Mouse (Mus musculus) ovary, adult 18-20 months (tissue): ENCODE measurements at regions not wholly inside any gene's neighbourhood (a gene's known extent, or its start where the extent isn't known, plus 50 kb on each side); places are given as distances from the start of the nearest gene placed in this dataset.

ENCODE experiments used
- DNase-seq: peaks from one replicate; pipeline ENCODE4 v3.0.0; 2022; ENCODE audit warnings: low spot score, mixed read lengths

- DNase-seq: no peak
These were observed 270.7 kb upstream of the Rgmb start for GRCm38 (mm10) chr17:16101548-16101947.

GRCm38 (mm10) chr17:16092952-16093351 is 262.1 kb upstream of the Rgmb start:
- DNase-seq: no peak

GRCm38 (mm10) chr17:16089619-16090280 is 258.9 kb upstream of the Rgmb start:
- DNase-seq: no peak

- no peak for DNase-seq
These were observed 258.2 kb upstream of the Rgmb start for GRCm38 (mm10) chr17:16088879-16089618.

- DNase-seq: no peak
These were observed 256.2 kb upstream of the Rgmb start for GRCm38 (mm10) chr17:16087046-16087445.

- DNase-seq: no peak
These were observed 252.0 kb upstream of the Rgmb start for GRCm38 (mm10) chr17:16082842-16083241.

- no peak for DNase-seq
These were observed 247.7 kb upstream of the Rgmb start for GRCm38 (mm10) chr17:16078549-16078948.

- no peak for DNase-seq
These were observed 238.5 kb upstream of the Rgmb start for GRCm38 (mm10) chr17:16069334-16069733.

- DNase-seq: no peak
These were observed 237.0 kb upstream of the Rgmb start for GRCm38 (mm10) chr17:16067858-16068257.

GRCm38 (mm10) chr17:16054481-16054880 is 223.6 kb upstream of the Rgmb start:
- DNase-seq: no peak

GRCm38 (mm10) chr17:16051713-16052112 is 220.9 kb upstream of the Rgmb start:
- DNase-seq: peak; percentile 20

GRCm38 (mm10) chr17:16041542-16042251 is 210.9 kb upstream of the Rgmb start:
- no peak for DNase-seq

- no peak for DNase-seq
These were observed 197.2 kb upstream of the Rgmb start for GRCm38 (mm10) chr17:16027989-16028388.

- DNase-seq: no peak
These were observed 174.2 kb upstream of the Rgmb start for GRCm38 (mm10) chr17:16004871-16005575.

GRCm38 (mm10) chr17:16004002-16004401 is 173.2 kb upstream of the Rgmb start:
- DNase-seq: no peak

- DNase-seq: no peak
These were observed 167.9 kb upstream of the Rgmb start for GRCm38 (mm10) chr17:15998771-15999170.

- DNase-seq: peak; percentile 5
These were observed 166.4 kb upstream of the Rgmb start for GRCm38 (mm10) chr17:15997289-15997688.

- no peak for DNase-seq
These were observed 164.7 kb upstream of the Rgmb start for GRCm38 (mm10) chr17:15995493-15995892.

- DNase-seq: peak; percentile 23
These were observed 162.8 kb upstream of the Rgmb start for GRCm38 (mm10) chr17:15993361-15994287.

- DNase-seq: no peak
These were observed 161.1 kb upstream of the Rgmb start for GRCm38 (mm10) chr17:15991916-15992315.

GRCm38 (mm10) chr17:15990303-15990702 is 159.5 kb upstream of the Rgmb start:
- DNase-seq: peak; percentile 6
